Mouse (Mus musculus) neural tube, embryonic 15.5 days (tissue): ENCODE measurements around the gene C1qtnf4. TPM values are rescaled to one million over a fixed set of nuclear protein-coding genes. Genes with fewer than 3 reads are reported as not detected.

Source experiments
- ATAC-seq: fragments of 200-750 bp; cut with Nextera tagmentation; 2 replicates; pipeline ENCODE4 v1.8.0; 2017; ENCODE audit warnings: mild to moderate bottlenecking, moderate TSS enrichment, moderate library complexity; ENCODE audit not compliant: low FRiP score
- H3K27ac ChIP-seq: fragments of 300-500 bp; sonication (generic); replicated peaks from 2 replicates; pipeline ENCODE4 v1.5.1; 2015; ENCODE audit warnings: mild to moderate bottlenecking, inconsistent platforms
- H3K27me3 ChIP-seq: fragments of 300-500 bp; sonication (generic); replicated peaks from 2 replicates; pipeline ENCODE4 v1.6.1; 2015; ENCODE audit warnings: inconsistent platforms
- H3K36me3 ChIP-seq: fragments of 300-500 bp; sonication (generic); 2 replicates; pipeline ENCODE4 v1.6.1; 2015; ENCODE audit warnings: inconsistent platforms
- H3K4me1 ChIP-seq: fragments of 300-500 bp; sonication (generic); 2 replicates; pipeline ENCODE4 v1.6.1; 2015; ENCODE audit warnings: inconsistent platforms
- H3K4me2 ChIP-seq: fragments of 300-500 bp; sonication (generic); 2 replicates; pipeline ENCODE4 v1.6.1; 2015; ENCODE audit warnings: inconsistent platforms, mild to moderate bottlenecking, moderate library complexity
- H3K4me3 ChIP-seq: fragments of 300-500 bp; sonication (generic); replicated peaks from 2 replicates; pipeline ENCODE4 v1.5.1; 2015; ENCODE audit warnings: mild to moderate bottlenecking, inconsistent platforms
- H3K9ac ChIP-seq: fragments of 300-500 bp; sonication (generic); replicated peaks from 2 replicates; pipeline ENCODE4 v1.6.1; 2015; ENCODE audit warnings: mild to moderate bottlenecking, inconsistent platforms
- H3K9me3 ChIP-seq: fragments of 300-500 bp; sonication (generic); replicated peaks from 2 replicates; pipeline ENCODE4 v1.6.1; 2016; ENCODE audit warnings: inconsistent platforms
- whole genome bisulfite sequencing: fragments of 180-500 bp; shearing (Covaris S2); methylation state at CpG from one replicate; pipeline ENCODE4 v1.1.7; 2015; ENCODE audit warnings: mixed read lengths; 5-methylcytosine and 5-hydroxymethylcytosine counted together
- polyA plus RNA-seq: library from polyadenylated mRNA; unstranded; fragments of >200 nt; fragmentation: Nextera tagmentation; extraction: Ambion mirVana; gene quantifications from 2 replicates; pipeline ENCODE4 v1.2.1, GENCODE M21; 2015

The C1qtnf4 gene
- polyA plus RNA-seq, 1 experiment from 2014 or later, result 207 TPM

DNA sequence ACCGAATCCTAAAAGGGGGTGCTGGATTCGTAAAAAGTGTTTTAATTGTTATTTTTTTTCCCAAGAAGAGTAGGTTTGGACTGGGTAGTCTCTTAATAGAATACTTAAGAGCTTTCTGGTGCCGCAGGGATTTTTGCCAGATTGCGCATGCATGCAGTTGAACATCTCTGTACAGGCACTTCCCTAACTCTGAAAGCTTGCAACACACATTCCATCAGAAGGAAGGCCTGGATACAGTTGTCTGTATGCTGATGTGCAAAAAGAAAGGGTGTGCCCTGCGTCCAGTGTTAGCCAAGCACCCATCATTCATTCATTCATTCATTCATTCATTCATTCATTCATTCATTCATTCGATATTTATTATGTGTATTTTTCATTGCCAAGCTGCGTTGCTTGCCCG, 54.1 kb downstream of the C1qtnf4 start:
- ATAC-seq, result peak; percentile 67
- peak overlapping the region; percentile 84 for H3K4me3 ChIP-seq
- H3K9me3 ChIP-seq, result no peaks in the 10 kb centered on the region
- 36% methylated on average over 8 of the region's 8 CpGs for WGBS
- peak overlapping the region; percentile 80 for H3K9ac ChIP-seq
- no peaks in the 10 kb centered on the region for H3K27me3 ChIP-seq
- peak overlapping the region; percentile 96 for H3K27ac ChIP-seq
- peak overlapping the region; percentile 70 for H3K4me2 ChIP-seq
- H3K36me3 ChIP-seq, result no peaks in the 10 kb centered on the region
- peaks cover 39% of the 10 kb centered on the region for H3K4me1 ChIP-seq

Other genes with a start within 250 kb of the C1qtnf4 start
- 21.4 and 25.9 TPM in 2 replicates for gene Nup160, start 208.6 kb upstream of the C1qtnf4 start, polyA plus RNA-seq
- 90.9 and 95.6 TPM in 2 replicates for gene Fnbp4, start 140.5 kb upstream of the C1qtnf4 start, polyA plus RNA-seq
- gene Agbl2, start 103.1 kb upstream of the C1qtnf4 start, polyA plus RNA-seq, result 0.14 and 0.18 TPM in 2 replicates
- 246 and 250 TPM in 2 replicates for gene Mtch2, start 38.7 kb upstream of the C1qtnf4 start, polyA plus RNA-seq
- gene Kbtbd4, start 18.9 kb downstream of the C1qtnf4 start, polyA plus RNA-seq, result 48.6 and 55.3 TPM in 2 replicates
- 228 and 239 TPM in 2 replicates for gene Ndufs3, start 19.0 kb downstream of the C1qtnf4 start, polyA plus RNA-seq
- gene Celf1, start 54.5 kb downstream of the C1qtnf4 start, polyA plus RNA-seq, result 86.6 and 89.5 TPM in 2 replicates
- 2.7 TPM in 2 replicates for gene Rapsn, start 149.8 kb downstream of the C1qtnf4 start, polyA plus RNA-seq
- 234 and 240 TPM in 2 replicates for gene Psmc3, start 168.1 kb downstream of the C1qtnf4 start, polyA plus RNA-seq
- gene Slc39a13, start 184.6 kb downstream of the C1qtnf4 start, polyA plus RNA-seq, result 35.5 and 43.2 TPM in 2 replicates
- 3.6 and 6.7 TPM in 2 replicates for gene Spi1, start 196.5 kb downstream of the C1qtnf4 start, polyA plus RNA-seq
- 0.33 TPM in 1 of 2 replicates, not detected in the other for gene Mybpc3, start 232.3 kb downstream of the C1qtnf4 start, polyA plus RNA-seq